Mouse (Mus musculus): ENCODE data around the gene Nod2. TPM values are rescaled to one million over a fixed set of nuclear protein-coding genes. Genes with fewer than 3 reads are reported as not detected.

Nod2 gene
- total RNA-seq (2023), result 10 to 100 TPM in 1 of 2 experiments, 1 to 10 TPM in 1; 9.5 to 10.9 TPM

DNA sequence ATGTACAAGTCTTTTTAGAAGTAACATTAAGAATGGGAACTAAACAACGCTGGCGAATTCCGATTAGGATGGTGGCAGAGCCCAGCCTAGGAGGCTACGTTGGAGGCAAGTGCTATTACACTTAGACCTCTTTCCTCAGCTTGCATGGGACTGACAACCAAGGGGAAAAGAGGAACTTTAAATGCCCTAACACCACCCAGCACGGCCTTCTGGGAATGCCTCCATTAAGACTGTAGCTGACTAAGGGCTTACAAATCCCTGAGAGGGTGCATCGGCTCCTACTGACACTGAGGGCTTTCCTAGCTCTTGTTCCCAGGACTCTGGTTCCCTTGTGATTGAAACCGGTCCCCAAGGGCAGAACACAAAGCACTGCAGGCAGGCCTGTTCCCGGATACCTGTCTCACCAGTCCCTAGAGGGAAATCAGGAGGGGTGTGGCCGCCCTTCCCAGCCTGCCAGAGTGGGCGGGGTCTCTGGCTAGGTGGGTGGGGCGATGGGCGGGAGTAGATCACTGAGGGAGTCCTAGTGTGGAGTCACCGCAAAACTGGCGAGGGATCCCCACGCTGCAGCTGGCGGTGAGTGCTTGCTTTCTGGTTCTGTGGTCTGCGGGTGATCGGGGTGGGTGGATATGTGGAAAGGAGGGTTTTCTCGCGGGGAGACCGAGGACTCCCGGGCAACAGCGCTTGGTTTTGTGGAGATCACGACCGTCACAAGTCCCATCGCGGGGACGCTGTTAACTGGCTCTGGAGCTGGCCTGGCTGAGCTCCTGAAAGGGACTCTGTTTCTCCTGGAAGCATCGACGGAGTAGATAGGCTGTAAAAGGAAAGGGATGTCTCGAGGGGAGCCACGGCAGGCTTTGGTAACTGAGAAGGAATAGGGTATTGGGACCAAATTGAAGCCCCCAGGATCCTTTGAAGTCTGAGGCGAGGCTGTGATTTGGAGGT is at the start of gene Nod2:
Gene Nod2, plus strand, starts transcription at position 479 of the 942 bp plus-strand sequence.

DNA sequence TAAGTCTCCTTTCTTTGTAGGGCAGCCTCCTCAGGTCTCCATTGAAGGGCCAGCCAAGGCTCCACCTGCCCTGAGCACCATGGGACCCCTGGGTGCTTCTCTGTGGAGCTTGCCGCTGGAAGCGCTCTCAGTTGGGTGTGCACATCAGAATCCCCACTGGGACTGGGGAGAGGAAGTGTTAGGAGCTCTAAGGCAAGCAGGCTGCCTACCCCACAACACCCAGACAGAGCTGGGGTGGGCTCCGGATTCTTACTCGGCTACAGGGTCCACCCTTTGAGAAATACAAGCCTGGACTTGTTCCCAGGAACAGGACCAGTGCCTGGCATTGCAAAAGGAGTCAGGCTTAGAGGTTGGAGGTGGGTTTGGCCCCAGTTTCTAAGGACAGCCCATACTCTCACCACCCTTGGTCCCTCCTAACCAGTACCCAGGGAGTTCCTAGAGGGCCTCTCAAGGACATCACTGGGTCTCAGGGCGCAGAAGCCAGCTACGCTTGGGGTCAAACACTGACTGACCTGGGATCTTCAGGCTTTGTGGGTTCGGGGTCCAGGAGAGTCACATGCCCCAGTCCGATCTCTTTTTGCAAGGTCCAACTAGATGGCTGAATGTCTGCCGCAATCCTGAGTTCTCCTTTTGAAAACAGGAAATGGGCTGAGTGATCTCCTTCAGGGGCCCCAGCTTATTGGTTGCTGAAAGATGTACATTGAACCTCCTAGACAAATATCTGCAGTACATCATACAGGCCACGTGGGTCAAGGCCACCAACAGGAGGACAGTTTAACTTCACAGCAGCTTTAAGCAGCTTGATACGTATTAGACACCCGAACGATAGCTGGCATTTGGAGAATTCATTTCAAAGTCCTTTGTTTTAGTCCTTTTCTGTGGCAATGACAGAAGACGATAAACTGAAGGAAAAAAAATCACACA is 11.4 kb upstream of the Nod2 start, which contains the start of gene Snx20:
Gene Snx20, minus strand, starts transcription at position 655 of the 924 bp plus-strand sequence.

GRCm38 (mm10) chr8:88696721-88697641 is 49.9 kb downstream of the Nod2 start, which contains the start of gene Cyld:
Cyld (plus strand) TSS chr8:88697028.

Other genes with a start within 250 kb of the Nod2 start
- not detected for gene Nkd1, start 126.0 kb upstream of the Nod2 start, total RNA-seq (2023)
- gene Snx20, start 11.2 kb upstream of the Nod2 start, total RNA-seq (2023), result 100 to 1,000 TPM; 107 to 116 TPM
- gene Cyld, start 49.7 kb downstream of the Nod2 start, total RNA-seq (2023), result 10 to 100 TPM; 42.5 to 50.5 TPM